Mouse (Mus musculus) CH12.LX (cell line): ENCODE data around the gene Chtop. TPM values are rescaled to one million over a fixed set of nuclear protein-coding genes. Genes with fewer than 3 reads are reported as not detected.
A peak's percentile ranks its signal among the peaks of the same experiment; 100 is the strongest.

Experiments used
- DNase-seq: peaks from one replicate; pipeline ENCODE4 v3.0.0-alpha.2; 2013; ENCODE audit errors: extremely low read depth
- H3K27ac ChIP-seq: 2 replicates; pipeline ENCODE4 v1.5.1; 2012; ENCODE audit warnings: low read depth, mild to moderate bottlenecking, control low read depth, moderate library complexity; ENCODE audit not compliant: insufficient read depth
- H3K27me3 ChIP-seq: replicated peaks from 2 replicates; pipeline ENCODE3; 2012; ENCODE audit warnings: inconsistent platforms
- H3K36me3 ChIP-seq, 2 experiments: replicated peaks in 1 of 2; 2 replicates each; pipeline versions ENCODE3 to v1.6.1; 2012; ENCODE audit warnings: inconsistent platforms in 1 of 2, low read length in 1 of 2, mild to moderate bottlenecking in 1 of 2, mixed read lengths in 1 of 2, moderate library complexity in 1 of 2; ENCODE audit not compliant: control insufficient read depth in 1 of 2, insufficient read depth in 1 of 2
- H3K4me1 ChIP-seq, 2 experiments: 2 replicates each; pipeline ENCODE4 v1.6.1; 2012; ENCODE audit warnings: inconsistent platforms in 1 of 2, moderate library complexity in 1 of 2; ENCODE audit not compliant: insufficient read depth in 2 of 2, control insufficient read depth in 1 of 2
- H3K4me2 ChIP-seq: 2 replicates; pipeline ENCODE4 v1.6.1; 2012; ENCODE audit warnings: low read depth, mild to moderate bottlenecking, control low read depth; ENCODE audit not compliant: poor library complexity, insufficient read depth, severe bottlenecking
- H3K4me3 ChIP-seq, 3 experiments: fragments of 150-350 bp in 1 of 3; sonication (generic) in 1 of 3; replicated peaks in 1 of 3; 2 replicates each; pipeline versions ENCODE3 to v1.5.1; 2011 to 2012; ENCODE audit warnings: low read depth in 2 of 3, low read length in 2 of 3, mild to moderate bottlenecking in 2 of 3, moderate library complexity in 2 of 3, control low read depth in 1 of 3, improper control_type of control experiment in 1 of 3, inconsistent platforms in 1 of 3, mixed read lengths in 1 of 3; ENCODE audit not compliant: poor library complexity in 1 of 3
- H3K79me2 ChIP-seq: replicated peaks from 2 replicates; pipeline ENCODE4 v1.6.1; 2012; ENCODE audit warnings: mild to moderate bottlenecking, moderate library complexity; ENCODE audit not compliant: control insufficient read depth, poor library complexity, insufficient read depth, severe bottlenecking; ENCODE audit errors: extremely low read depth
- H3K9ac ChIP-seq: 2 replicates; pipeline ENCODE4 v1.6.1; 2012; ENCODE audit warnings: low read depth, mild to moderate bottlenecking, control low read depth, moderate library complexity; ENCODE audit not compliant: insufficient read depth
- H3K9me3 ChIP-seq: replicated peaks from 2 replicates; pipeline ENCODE3; 2012; ENCODE audit warnings: low read length, inconsistent platforms, mixed read lengths
- BHLHE40 ChIP-seq: IDR thresholded peaks from 2 replicates; pipeline ENCODE4 v1.6.1; 2011; ENCODE audit warnings: mild to moderate bottlenecking, low read depth, low read length, improper control_type of control experiment
- CHD1 ChIP-seq: IDR thresholded peaks from 2 replicates; pipeline ENCODE4 v1.6.1; 2012; ENCODE audit warnings: low read depth, low read length, improper control_type of control experiment, inconsistent platforms
- CHD2 ChIP-seq: IDR thresholded peaks from 2 replicates; pipeline ENCODE4 v1.6.1; 2011; ENCODE audit warnings: low read length, improper control_type of control experiment
- CTCF ChIP-seq, 2 experiments: IDR thresholded peaks in 1 of 2; conservative IDR thresholded peaks in 1 of 2; 2 replicates each; pipeline ENCODE4 v1.5.1; 2011 to 2012; ENCODE audit warnings: low read depth in 2 of 2, low read length in 2 of 2, improper control_type of control experiment in 1 of 2, inconsistent platforms in 1 of 2, mild to moderate bottlenecking in 1 of 2, moderate library complexity in 1 of 2
- E2F4 ChIP-seq: IDR thresholded peaks from 2 replicates; pipeline ENCODE4 v1.6.1; 2011; ENCODE audit warnings: low read depth, low read length, improper control_type of control experiment; ENCODE audit not compliant: insufficient replicate concordance
- EP300 ChIP-seq: IDR thresholded peaks from 2 replicates; pipeline ENCODE4 v1.6.1; 2011; ENCODE audit warnings: low read length, improper control_type of control experiment
- ETS1 ChIP-seq: conservative IDR thresholded peaks from 2 replicates; pipeline ENCODE4 v1.6.1; 2012; ENCODE audit warnings: low read depth, mild to moderate bottlenecking, inconsistent platforms, low read length, improper control_type of control experiment, moderate library complexity
- GABPA ChIP-seq: IDR thresholded peaks from 2 replicates; pipeline ENCODE4 v1.6.1; 2012; ENCODE audit warnings: low read depth, low read length, improper control_type of control experiment, inconsistent platforms; ENCODE audit not compliant: insufficient replicate concordance
- HCFC1 ChIP-seq: IDR thresholded peaks from 2 replicates; pipeline ENCODE4 v1.6.1; 2012; ENCODE audit warnings: low read depth, mild to moderate bottlenecking, inconsistent platforms, low read length, improper control_type of control experiment
- IRF4 ChIP-seq: IDR thresholded peaks from 2 replicates; pipeline ENCODE4 v1.6.1; 2014; ENCODE audit warnings: low read depth, mild to moderate bottlenecking, inconsistent platforms, low read length, improper control_type of control experiment
- JUN ChIP-seq: IDR thresholded peaks from 2 replicates; pipeline ENCODE4 v1.6.1; 2011; ENCODE audit warnings: low read depth, mild to moderate bottlenecking, low read length, improper control_type of control experiment, moderate library complexity; ENCODE audit not compliant: insufficient read depth
- JUND ChIP-seq: conservative IDR thresholded peaks from 2 replicates; pipeline ENCODE4 v1.6.1; 2011; ENCODE audit warnings: low read depth, low read length, improper control_type of control experiment
- KAT2A ChIP-seq: IDR thresholded peaks from 2 replicates; pipeline ENCODE4 v1.6.1; 2012; ENCODE audit warnings: low read length, improper control_type of control experiment, inconsistent platforms; ENCODE audit not compliant: insufficient replicate concordance
- MAX ChIP-seq: IDR thresholded peaks from 2 replicates; pipeline ENCODE4 v1.6.1; 2011; ENCODE audit warnings: low read length, improper control_type of control experiment
- MAZ ChIP-seq: IDR thresholded peaks from 2 replicates; pipeline ENCODE4 v1.6.1; 2012; ENCODE audit warnings: low read depth, mild to moderate bottlenecking, inconsistent platforms, low read length, improper control_type of control experiment, moderate library complexity
- MXI1 ChIP-seq: IDR thresholded peaks from 2 replicates; pipeline ENCODE4 v1.6.1; 2011; ENCODE audit warnings: mild to moderate bottlenecking, low read depth, low read length, improper control_type of control experiment
- MYC ChIP-seq: IDR thresholded peaks from 2 replicates; pipeline ENCODE4 v1.6.1; 2011; ENCODE audit warnings: low read depth, mild to moderate bottlenecking, improper control_type of control experiment, low read length
- NRF1 ChIP-seq: IDR thresholded peaks from 2 replicates; pipeline ENCODE4 v1.6.1; 2014; ENCODE audit warnings: low read depth, mild to moderate bottlenecking, inconsistent platforms, low read length, improper control_type of control experiment, moderate library complexity
- POLR2A ChIP-seq: IDR thresholded peaks from 2 replicates; pipeline ENCODE4 v1.6.1; 2011; ENCODE audit warnings: low read depth, mild to moderate bottlenecking, improper control_type of control experiment, low read length
- POLR2AphosphoS2 ChIP-seq: IDR thresholded peaks from 2 replicates; pipeline ENCODE4 v1.6.1; 2011; ENCODE audit warnings: low read depth, low read length, improper control_type of control experiment
- RAD21 ChIP-seq: IDR thresholded peaks from 2 replicates; pipeline ENCODE4 v1.6.1; 2011; ENCODE audit warnings: low read depth, mild to moderate bottlenecking, low read length, improper control_type of control experiment, moderate library complexity
- RCOR1 ChIP-seq: conservative IDR thresholded peaks from 2 replicates; pipeline ENCODE4 v1.6.1; 2012; ENCODE audit warnings: low read depth, mild to moderate bottlenecking, inconsistent platforms, low read length, improper control_type of control experiment
- SIN3A ChIP-seq: IDR thresholded peaks from 2 replicates; pipeline ENCODE4 v1.6.1; 2012; ENCODE audit warnings: low read length, improper control_type of control experiment, inconsistent platforms
- SMC3 ChIP-seq: IDR thresholded peaks from 2 replicates; pipeline ENCODE4 v1.6.1; 2011; ENCODE audit warnings: low read depth, low read length, improper control_type of control experiment
- TCF12 ChIP-seq: IDR thresholded peaks from 2 replicates; pipeline ENCODE4 v1.6.1; 2014; ENCODE audit warnings: low read depth, mild to moderate bottlenecking, inconsistent platforms, low read length, improper control_type of control experiment
- USF1 ChIP-seq: IDR thresholded peaks from 2 replicates; pipeline ENCODE4 v1.6.1; 2014; ENCODE audit warnings: low read depth, mild to moderate bottlenecking, inconsistent platforms, low read length, improper control_type of control experiment
- ZKSCAN1 ChIP-seq: IDR thresholded peaks from 2 replicates; pipeline ENCODE4 v1.6.1; 2012; ENCODE audit warnings: low read depth, inconsistent platforms, low read length, improper control_type of control experiment, borderline replicate concordance
- dilution Hi-C: fragments of 300-500 bp; cut with MboI; formaldehyde crosslinking; loops from 2 replicates; pipeline ENCODE4 v1.14.3; 2020; ENCODE audit warnings: low sequenced_read_pairs; ENCODE audit not compliant: extremely low pct_unique_long_range_greater_than_20kb, extremely low pct_ligation_motif_present
- in situ Hi-C: fragments of 300-500 bp; cut with MboI; formaldehyde crosslinking; loops from 3 replicates; pipeline ENCODE4 v1.14.3; 2019; ENCODE audit warnings: low sequenced_read_pairs, low pct_ligation_motif_present, low pct_unique_long_range_greater_than_20kb, mixed read lengths
- polyA plus RNA-seq: library from polyadenylated mRNA; unstranded; fragments of >175 nt; gene quantifications from 2 replicates; pipeline ENCODE4 v1.2.1, GENCODE M21; 2012; ENCODE audit warnings: low read depth; ENCODE audit not compliant: insufficient read length
- total RNA-seq, 2 experiments: library from RNA; depleted of rRNA; stranded (reverse); fragments of 300-350 nt in 1 of 2; fragments of >200 nt in 1 of 2; gene quantifications; 2 replicates each; pipeline ENCODE4 v1.2.3; 2012 to 2014

The Chtop gene
- total and polyA plus RNA-seq, 3 experiments: 88.5 to 130 (median 126) TPM

DNA sequence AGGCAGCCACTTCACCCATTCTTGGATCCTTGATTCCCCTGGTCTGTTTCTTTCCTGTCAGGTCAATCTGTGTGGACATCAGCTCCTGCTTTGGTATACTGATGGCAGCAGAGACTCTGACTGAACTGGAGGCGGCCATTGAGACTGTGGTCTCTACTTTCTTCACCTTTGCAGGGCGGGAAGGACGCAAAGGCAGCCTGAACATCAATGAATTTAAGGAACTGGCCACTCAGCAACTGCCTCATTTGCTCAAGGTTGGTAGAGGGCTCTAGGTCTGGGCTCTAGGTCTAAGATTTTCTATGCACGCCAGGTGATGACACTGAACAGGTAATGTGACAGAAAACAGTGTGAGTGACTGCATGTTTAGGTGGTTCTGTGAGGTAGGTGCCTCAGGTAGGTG is 6.5 kb upstream of the Chtop start:
- Histone ChIP-seq H3K9ac (peak overlapping the region; percentile 78; the same call in 1 of the 2 replicates), H3K4me2 (peak overlapping the region; percentile 82), H3K9me3 (no peaks in the 10 kb centered on the region), H3K4me1 (peaks cover 9 to 18% of the 10 kb centered on the region in 2 experiments; a peak in 2 of 4 replicates), H3K27ac (no peak overlapping the region), H3K27me3 (no peaks in the 10 kb centered on the region), H3K4me3 (no peak overlapping the region), H3K79me2 (no peaks in the 10 kb centered on the region)
- DNase-seq: no peak
- dilution Hi-C loops: no loop called here
- in situ Hi-C loops: no loop called here
- no peak for TF ChIP-seq IRF4
- TF ChIP-seq MYC: no peak
- TF ChIP-seq USF1: no peak
- TF ChIP-seq JUND: no peak
- no peak for TF ChIP-seq BHLHE40
- TF ChIP-seq POLR2A: no peak
- TF ChIP-seq NRF1: no peak
- no peak for TF ChIP-seq CHD2
- no peak for TF ChIP-seq KAT2A
- no peak for TF ChIP-seq MAZ
- no peak for TF ChIP-seq TCF12
- TF ChIP-seq HCFC1: no peak
- TF ChIP-seq SMC3: no peak
- TF ChIP-seq ZKSCAN1: no peak
- TF ChIP-seq E2F4: no peak
- no peak for TF ChIP-seq POLR2AphosphoS2
- no peak for TF ChIP-seq MXI1
- TF ChIP-seq CHD1: no peak
- no peak for TF ChIP-seq GABPA
- TF ChIP-seq, all 38 proteins: peak for 0
- H3K36me3 ChIP-seq: peaks cover 2 to 26% of the 10 kb centered on the region in 2 experiments

- no peak for DNase-seq
- H3K9me3 ChIP-seq: no peaks in the 10 kb centered on the region
- in situ Hi-C loops (no loop called here), dilution Hi-C loops (no loop called here)
- H3K27me3 ChIP-seq: no peaks in the 10 kb centered on the region
- H3K79me2 ChIP-seq: no peaks in the 10 kb centered on the region
- peak overlapping the region; percentile 78 for H3K9ac ChIP-seq
- peak overlapping the region; percentile 62 to 67 (median 66) for H3K4me3 ChIP-seq
- peaks cover 9 to 18% of the 10 kb centered on the region in 2 experiments; a peak in 2 of 4 replicates for H3K4me1 ChIP-seq
- peaks cover 2 to 22% of the 10 kb centered on the region in 2 experiments for H3K36me3 ChIP-seq
- H3K27ac ChIP-seq: no peak overlapping the region
- TF ChIP-seq MAZ (no peak), TCF12 (no peak), RCOR1 (no peak), ETS1 (no peak), SMC3 (no peak), GABPA (no peak), MYC (no peak), RAD21 (no peak), JUN (no peak), E2F4 (no peak), CTCF (conservative IDR thresholded peaks at IDR 0.05 in 1 of 2, IDR thresholded peaks at IDR 0.05 in 1 of 2; ENCODE audit: low read depth in 2 of 2, low read length in 2 of 2) (no peak), EP300 (no peak), CHD2 (no peak), MAX (no peak), SIN3A (no peak), IRF4 (no peak)
- H3K4me2 ChIP-seq: peak overlapping the region; percentile 82
Measured at GRCm38 (mm10) chr3:90515242-90515641, 5.9 kb upstream of the Chtop start.
